Mouse (Mus musculus) E14TG2a.4 (cell line): Measurements from ENCODE around the gene Cchcr1.

Experiments used
- CTCF ChIP-seq: conservative IDR thresholded peaks from 2 replicates; pipeline ENCODE4 v1.5.1; 2014; ENCODE audit warnings: low read length
- NANOG ChIP-seq: IDR thresholded peaks from 2 replicates; pipeline ENCODE4 v1.6.1; 2014; ENCODE audit warnings: borderline replicate concordance, low read length, mixed read lengths
- POU5F1 ChIP-seq: IDR thresholded peaks from 2 replicates; pipeline ENCODE4 v1.6.1; 2014; ENCODE audit warnings: low read length, borderline replicate concordance

DNA sequence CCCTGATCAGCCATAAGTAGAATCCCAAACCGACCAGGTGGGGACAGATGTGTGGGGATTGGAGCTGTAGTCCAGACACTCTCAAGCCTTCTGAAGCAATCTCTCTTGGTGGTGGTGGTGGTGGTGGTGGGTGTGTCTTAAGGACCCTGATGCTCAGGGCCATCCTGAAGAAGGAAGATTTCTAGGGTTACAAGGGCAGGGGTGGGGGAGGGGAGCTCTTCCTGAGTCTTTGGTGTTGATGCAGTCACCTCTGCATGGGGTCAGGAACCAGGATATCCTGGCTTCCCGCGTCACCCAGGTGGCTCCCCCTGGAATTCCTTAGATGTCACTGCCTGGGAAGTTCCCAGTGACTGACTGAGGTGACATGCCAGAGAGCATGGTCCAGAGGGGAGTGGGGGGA is 15.5 kb downstream of the Cchcr1 start:
- TF ChIP-seq CTCF (no peak), POU5F1 (no peak), NANOG (no peak)
